Comparison of ENCODE assay signal across 9 mouse cellular contexts in genomic region chr10:80490051-80490450, GRCm38 (mm10). TPM values are rescaled to one million over a fixed set of nuclear protein-coding genes. Genes with fewer than 3 reads are reported as not detected.
A peak's percentile ranks its signal among the peaks of the same experiment; 100 is the strongest.
DNase-seq lines count a peak whose midpoint lies in the region; ATAC-seq lines count a peak whose summit lies in the region.
"Had no signal": no experiment of that assay in that cellular context is flagged by ENCODE, and none has a peak within 500 bp of the region (broad histone marks: within the 10 kb centered on the region; RNA-seq: fewer than 3 reads in every experiment).

No protein-coding gene starts in this region.

- H3K4me3 ChIP-seq in kidney, embryonic 14.5 days (ENCODE audit: low read length): no peak overlapping the region

- intact Hi-C loops in left cerebral cortex, postnatal 4 days (cut with DNase I): no loop called here

- peaks cover 4% of the 10 kb centered on the region; the same call in 1 of the 2 replicates for H3K9me3 ChIP-seq in kidney, embryonic 14.5 days (ENCODE audit: control insufficient read depth, low read length)

- no peak overlapping the region for H3K27ac ChIP-seq in kidney, embryonic 14.5 days (ENCODE audit: low read depth, low read length)

- H3K27me3 ChIP-seq in kidney, embryonic 14.5 days (ENCODE audit: control insufficient read depth, insufficient read depth, low read length): peaks cover 95% of the 10 kb centered on the region

- no peak overlapping the region for H3K4me2 ChIP-seq in kidney, embryonic 14.5 days (replicated peaks; ENCODE audit: low read depth, low read length)

- WGBS in kidney, embryonic 14.5 days: under 1% methylated on average over 22 of the region's 22 CpGs

- no peak for ATAC-seq in kidney, embryonic 14.5 days (ENCODE audit: low FRiP score, low TSS enrichment)

- H3K9ac ChIP-seq in kidney, embryonic 14.5 days (ENCODE audit: low read depth, low read length): no peak overlapping the region

- no peaks in the 10 kb centered on the region for H3K36me3 ChIP-seq in kidney, embryonic 14.5 days (ENCODE audit: control insufficient read depth, insufficient read depth, low read length)

- peak; percentile 56 for DNase-seq in kidney, adult 11 months
- DNase-seq in gastrocnemius, postnatal 10 days: peak; percentile 72
- DNase-seq in heart, postnatal 4 days: peak; percentile 80
- DNase-seq in lung, postnatal 25 days (ENCODE audit: low spot score): peak; percentile 71
- DNase-seq in thymus, postnatal 4 days: no peak
- no peak for DNase-seq in left cerebral cortex, postnatal 4 days
- DNase-seq in embryo, embryonic 11 days: no peak

- peaks cover 6% of the 10 kb centered on the region; the same call in 1 of the 2 replicates for H3K4me1 ChIP-seq in kidney, embryonic 14.5 days (ENCODE audit: control insufficient read depth, insufficient read depth, low read length)

RNA-seq across cellular contexts. Expression of gene Onecut3, which starts 4.6 kb away (rescaled TPM):
- polyA plus RNA-seq in kidney, embryonic 14.5 days (2014; fragmentation: Nextera tagmentation; extraction: Ambion mirVana): not detected in 2 replicates
- total RNA-seq in gastrocnemius, postnatal 10 days (2021): not detected
- total RNA-seq in heart, postnatal 4 days (2021): under 1 TPM in 1 of 2 experiments, not detected in 1; 0.05 TPM
- under 1 TPM in 1 of 2 experiments, not detected in 1; 0.24 TPM for total RNA-seq in left cerebral cortex, postnatal 4 days (2021)

RNA-seq across cellular contexts. Expression of gene Atp8b3, which starts 48.9 kb away (rescaled TPM):
- polyA plus RNA-seq in kidney, embryonic 14.5 days (2014; fragmentation: Nextera tagmentation; extraction: Ambion mirVana): 0.22 and 0.24 TPM in 2 replicates
- total RNA-seq in gastrocnemius, postnatal 10 days (2021): not detected
- total RNA-seq in heart, postnatal 4 days (2021): not detected
- total RNA-seq in left cerebral cortex, postnatal 4 days (2021): under 1 TPM; 0.14 to 0.20 TPM
- polyA plus RNA-seq: large intestine, adult 2 months had no signal

RNA-seq across cellular contexts. Expression of gene Tcf3, which starts 56.6 kb away (rescaled TPM):
- polyA plus RNA-seq in kidney, embryonic 14.5 days (2014; fragmentation: Nextera tagmentation; extraction: Ambion mirVana): 134 and 162 TPM in 2 replicates
- total RNA-seq in gastrocnemius, postnatal 10 days (2021): 10 to 100 TPM; 33.0 to 43.2 TPM
- total RNA-seq in heart, postnatal 4 days (2021): 10 to 100 TPM; 58.6 to 60.1 TPM
- 10 to 100 TPM; 51.9 to 53.7 TPM for total RNA-seq in left cerebral cortex, postnatal 4 days (2021)

Comparison
In these comparisons a context has a peak if more than half of its experiments do, and no peak if none do; other contexts are left out.
1. DNase-seq: peak in kidney, adult 11 months (single experiment), gastrocnemius, postnatal 10 days (single experiment), heart, postnatal 4 days (single experiment) and lung, postnatal 25 days (single experiment); none in thymus, postnatal 4 days (single experiment), left cerebral cortex, postnatal 4 days (single experiment) and embryo, embryonic 11 days (single experiment).